Mouse (Mus musculus) E14TG2a.4 (cell line): ENCODE measurements around the gene Musk.

Experiments
- CTCF ChIP-seq: conservative IDR thresholded peaks from 2 replicates; pipeline ENCODE4 v1.5.1; 2014; ENCODE audit warnings: low read length
- NANOG ChIP-seq: IDR thresholded peaks from 2 replicates; pipeline ENCODE4 v1.6.1; 2014; ENCODE audit warnings: borderline replicate concordance, low read length, mixed read lengths

- TF ChIP-seq CTCF (no peak), NANOG (no peak)
Measured at GRCm38 (mm10) chr4:58291828-58292227, 6.1 kb downstream of the Musk start.
